Mouse (Mus musculus): ENCODE data around the gene Lgals3.
"Not testable (repeated sequence)": the region's sequence is repeated elsewhere in the genome, so short reads cannot be mapped to it uniquely, and the experiment has no call there.

The Lgals3 gene

DNA sequence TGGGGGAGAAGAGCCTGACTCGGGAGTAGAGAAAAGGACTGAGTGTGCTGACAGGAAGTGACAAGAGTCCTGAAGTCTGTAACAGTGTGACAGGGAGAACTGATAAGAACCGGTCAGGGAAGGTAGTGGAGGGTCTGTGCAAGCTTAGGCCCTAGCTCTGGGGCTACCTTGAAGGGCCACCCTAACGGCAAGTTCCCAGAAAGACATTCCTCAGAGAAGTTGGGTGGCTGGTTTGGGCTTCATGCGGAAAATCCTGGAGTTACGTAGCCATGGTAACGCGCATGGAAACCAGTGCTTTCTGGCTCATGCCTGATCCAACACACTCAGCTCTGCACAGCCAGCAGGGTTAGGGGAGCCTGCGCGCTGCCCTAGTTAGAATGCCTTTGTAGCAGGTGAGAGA, at the start of gene Lgals3:
Gene Lgals3 (plus strand): TSS at position 291 of the 400 bp plus-strand sequence.
- DNase-seq (ENCODE audit: low read depth, low spot score), result no peak

DNA sequence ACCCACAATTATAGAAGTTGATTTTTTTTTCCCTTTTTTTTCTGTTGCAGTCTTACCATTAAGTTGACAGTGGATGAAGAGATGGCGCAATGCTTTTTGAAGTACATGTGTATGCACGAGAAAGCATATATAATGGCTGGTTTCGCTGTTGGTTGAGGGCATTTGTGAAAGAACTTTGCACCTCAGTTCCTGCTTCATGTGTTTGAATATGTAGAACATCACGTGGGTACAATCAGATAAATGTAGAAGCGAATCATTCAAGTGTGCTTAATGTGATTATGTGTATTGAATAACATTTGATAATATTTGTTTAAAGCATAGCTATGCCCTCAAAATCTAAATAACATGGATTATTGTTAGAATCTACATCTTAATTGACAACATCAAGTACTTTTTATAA, 48.2 kb upstream of the Lgals3 start:
- no peak for DNase-seq (ENCODE audit: low read depth, low spot score)

DNA sequence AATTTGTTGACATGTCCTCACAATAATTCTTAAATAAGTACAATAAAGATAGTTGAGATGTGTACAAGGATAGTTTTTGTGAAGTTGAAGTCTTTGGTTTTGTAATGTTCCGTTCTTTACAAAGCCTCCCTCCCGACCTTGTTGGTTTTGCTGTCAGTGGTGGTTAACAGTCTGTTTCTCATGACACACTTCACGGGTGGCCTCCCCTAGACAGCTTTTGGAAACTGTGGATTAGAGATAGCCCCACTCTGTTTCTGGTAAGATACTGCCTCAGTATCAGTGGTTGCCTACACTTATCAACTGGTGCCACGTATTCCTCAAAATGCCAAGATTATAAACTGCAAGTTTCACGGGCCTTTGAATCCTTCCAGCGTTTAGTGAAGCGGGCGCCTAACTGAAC, 46.0 kb upstream of the Lgals3 start:
- DNase-seq (ENCODE audit: low read depth, low spot score), result not testable (repeated sequence)

DNA sequence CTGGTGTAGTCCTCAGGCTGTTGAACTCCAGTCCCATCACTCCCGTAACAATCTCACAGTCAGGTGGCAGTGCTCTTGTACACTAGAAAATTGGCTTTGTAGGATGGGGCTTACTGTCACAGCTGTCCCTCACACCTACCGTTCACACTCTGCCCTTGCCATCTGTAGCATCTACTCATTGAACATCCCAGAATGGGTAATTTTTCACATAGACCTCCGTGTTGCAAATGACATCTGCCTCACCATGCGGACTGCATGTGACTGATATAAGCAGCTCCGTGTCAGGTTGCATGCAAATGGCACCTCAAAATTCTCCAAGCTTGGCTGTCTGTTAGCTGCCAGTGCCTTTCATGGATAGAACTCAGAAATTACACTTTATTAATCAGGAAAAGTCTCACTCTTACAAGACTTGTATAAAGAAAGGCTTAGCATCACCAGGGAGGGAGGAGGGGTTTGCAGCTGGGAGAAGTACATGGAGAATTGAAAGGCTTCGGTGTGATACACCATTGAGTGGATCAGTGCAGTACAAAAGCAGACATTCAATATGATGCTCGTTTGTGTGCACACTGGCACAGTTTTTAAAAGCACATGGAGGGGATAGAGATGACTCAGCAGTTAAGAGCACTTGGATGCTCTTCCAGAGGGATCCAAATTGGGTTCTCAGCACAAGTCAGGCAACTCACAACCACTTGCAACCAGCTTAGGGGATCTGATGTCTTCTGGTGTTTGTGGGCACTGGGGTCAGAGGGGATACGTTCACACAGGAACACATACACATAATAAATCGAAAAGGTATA, 41.4 kb upstream of the Lgals3 start:
- peak; percentile 11 for DNase-seq (ENCODE audit: low read depth, low spot score)

DNA sequence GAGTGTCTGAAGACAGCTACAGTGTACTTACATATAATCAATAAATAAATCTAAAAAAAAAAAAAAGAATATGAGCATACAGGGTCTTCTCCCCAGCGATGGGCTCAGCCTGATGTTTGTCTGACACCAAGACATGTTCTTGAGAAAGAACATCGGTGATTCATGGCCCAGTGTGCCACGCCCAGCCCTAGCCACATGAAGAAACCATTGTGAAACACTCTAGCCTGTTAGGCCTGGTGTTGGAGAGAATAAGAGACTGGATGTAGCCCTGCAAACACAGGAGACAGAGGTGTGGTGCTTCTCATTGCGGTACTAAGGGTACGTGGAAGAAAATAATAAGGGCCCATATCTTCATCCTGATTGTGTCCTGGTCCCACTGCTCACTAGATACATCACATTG, 40.2 kb upstream of the Lgals3 start:
- DNase-seq (ENCODE audit: low read depth, low spot score), result peak; percentile 66

DNA sequence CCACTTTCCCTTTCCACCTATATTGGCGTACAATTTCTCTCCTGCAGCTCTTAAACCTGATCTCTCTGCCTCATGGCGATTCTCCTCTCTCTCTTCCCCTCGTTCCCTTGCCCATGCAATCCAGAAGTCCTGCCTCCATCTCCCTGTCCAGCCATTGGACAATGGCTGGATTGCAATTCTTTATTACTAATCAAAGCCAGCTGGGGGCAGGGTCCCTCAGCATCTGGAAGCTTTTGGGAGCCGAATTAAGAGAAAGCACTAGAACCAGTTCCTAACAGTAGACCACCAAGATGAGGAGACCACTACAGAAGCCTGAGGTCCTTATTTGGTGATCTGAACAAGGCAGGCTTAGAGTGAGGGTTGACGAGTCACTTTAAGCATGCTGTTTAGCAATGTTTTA, 35.6 kb upstream of the Lgals3 start:
- DNase-seq (ENCODE audit: low read depth, low spot score), result no peak

DNA sequence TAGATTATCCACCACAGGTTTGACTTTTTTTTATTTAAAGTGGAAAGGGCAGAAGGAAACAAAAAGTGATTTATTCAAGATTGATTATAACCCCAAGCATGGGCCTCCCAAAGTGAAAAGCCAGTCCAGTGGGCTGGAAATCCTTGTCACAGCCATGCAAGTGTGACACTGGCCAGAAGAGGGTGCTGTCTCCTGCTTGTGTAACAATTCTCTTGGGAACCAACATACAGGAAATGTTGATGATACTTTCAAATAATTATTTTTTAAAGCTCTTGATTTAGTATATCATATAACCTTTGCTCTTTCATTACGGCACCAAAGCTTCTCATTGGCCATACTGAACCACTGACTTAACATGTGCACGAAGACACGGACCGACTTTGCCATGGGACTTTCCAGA, 32.7 kb upstream of the Lgals3 start:
- DNase-seq (ENCODE audit: low read depth, low spot score), result peak; percentile 70

DNA sequence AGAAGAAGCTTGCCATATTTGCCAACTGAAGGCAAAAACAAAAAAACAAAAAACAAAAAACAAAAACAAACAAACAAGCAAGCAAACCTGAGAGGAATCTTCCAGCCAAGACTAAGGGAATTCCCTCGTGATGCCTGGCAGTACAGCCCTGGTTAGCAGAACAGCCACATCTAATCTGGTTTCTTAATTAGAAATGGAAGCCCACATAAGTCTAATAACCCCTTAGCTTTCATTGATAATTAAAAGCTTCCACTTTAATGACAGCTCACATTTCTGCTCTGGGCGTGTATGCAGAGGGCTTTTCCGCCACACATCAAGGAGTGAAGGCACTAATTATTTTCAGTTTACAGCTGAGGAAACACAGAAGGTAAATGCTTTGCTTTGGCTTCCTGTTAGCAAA, 32.3 kb upstream of the Lgals3 start:
- no peak for DNase-seq (ENCODE audit: low read depth, low spot score)

DNA sequence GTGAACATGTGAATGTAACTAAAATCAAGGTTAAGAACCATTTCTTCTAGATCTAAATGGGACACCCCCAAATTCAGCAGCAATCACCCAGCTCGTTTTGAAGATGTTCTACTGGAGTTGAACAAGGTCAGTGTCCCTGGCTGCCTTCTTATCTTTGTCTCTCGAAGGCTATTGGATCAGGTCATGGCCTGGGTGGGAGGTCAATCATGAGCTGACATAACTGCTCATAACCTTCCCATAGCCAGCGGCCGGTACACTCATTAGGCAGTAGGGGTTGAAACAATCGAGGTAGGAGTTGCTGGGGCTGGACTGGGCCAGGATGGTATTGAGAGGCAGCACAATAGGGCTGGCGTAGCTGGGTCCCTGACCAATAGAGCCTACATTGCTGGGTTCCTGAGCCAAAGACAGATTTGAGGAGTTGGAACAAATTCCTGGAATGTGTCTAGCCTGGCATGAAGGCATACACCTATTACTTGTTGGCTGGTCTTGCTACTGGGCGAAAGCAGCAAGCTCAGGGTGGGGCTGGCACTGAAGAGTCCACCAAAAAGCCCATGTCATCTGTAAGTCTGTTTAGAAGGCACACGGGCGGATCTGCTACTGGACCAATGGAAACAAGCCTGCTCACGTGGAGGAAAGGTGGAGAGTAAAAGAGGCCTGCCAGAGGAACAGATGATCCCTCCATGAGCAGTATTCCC, 27.2 kb upstream of the Lgals3 start:
- no peak for DNase-seq (ENCODE audit: low read depth, low spot score)

DNA sequence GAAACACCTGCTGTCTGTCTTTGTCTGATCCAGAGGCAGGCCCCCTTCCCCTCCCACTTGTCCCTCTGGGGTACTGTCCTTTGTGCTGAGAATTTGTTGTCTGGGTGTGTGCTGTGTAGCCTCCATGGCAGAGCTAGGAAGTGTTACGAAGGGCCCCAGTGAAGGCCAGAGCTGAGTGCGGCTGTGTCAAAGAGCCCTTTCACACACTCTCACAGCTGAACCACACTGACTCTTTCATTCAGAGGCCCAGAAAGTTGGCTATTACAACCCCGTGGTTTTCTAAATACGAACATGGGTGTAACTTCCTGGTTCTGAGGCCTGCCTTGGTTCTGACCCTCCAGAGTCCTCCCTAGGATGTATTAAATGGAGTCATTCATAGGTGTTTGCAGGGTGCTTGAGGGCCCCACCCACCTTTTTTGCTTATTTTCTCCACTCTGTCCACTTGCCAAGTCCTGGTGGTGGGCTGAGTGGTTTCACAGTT, 25.7 kb upstream of the Lgals3 start:
- no peak for DNase-seq (ENCODE audit: low read depth, low spot score)

DNA sequence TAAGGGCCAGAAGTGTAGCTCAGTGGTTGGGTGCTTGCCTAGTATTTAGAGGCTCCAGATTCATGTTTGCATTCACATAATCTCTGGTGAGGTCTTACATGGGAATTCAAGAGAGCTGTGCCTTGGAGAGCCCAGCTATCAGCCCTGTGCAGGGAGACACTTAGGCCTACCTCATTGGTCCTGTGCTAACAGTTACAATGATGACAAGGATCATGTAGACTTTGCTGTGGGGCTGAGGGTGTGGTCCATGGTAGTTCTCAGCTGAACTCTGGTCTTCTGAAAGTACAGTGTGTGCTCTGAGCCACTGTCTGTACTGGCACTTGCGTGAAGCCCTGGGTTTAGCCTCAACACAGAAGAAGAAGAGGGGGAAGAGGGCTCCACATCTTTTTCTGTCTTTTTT, 20.8 kb upstream of the Lgals3 start:
- DNase-seq (ENCODE audit: low read depth, low spot score), result no peak

DNA sequence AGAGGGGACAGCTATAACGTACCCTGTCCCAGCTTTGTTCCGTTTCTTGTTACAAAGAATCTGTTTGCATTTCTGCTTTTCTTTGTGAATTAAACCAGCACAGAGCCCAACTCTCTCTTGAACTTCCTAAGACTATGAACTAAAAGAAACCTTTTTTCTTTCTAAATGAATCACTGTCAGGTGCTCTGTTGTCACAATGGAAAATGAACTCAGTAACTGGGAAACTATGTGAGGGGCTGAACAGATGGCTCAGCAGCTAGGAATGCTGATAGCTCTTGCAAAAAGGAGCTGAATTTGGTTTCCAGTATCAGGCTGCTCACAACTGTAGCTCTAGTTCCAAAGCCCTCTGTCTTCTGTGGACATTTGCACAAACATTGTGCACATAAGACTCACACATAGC, 16.6 kb upstream of the Lgals3 start:
- DNase-seq (ENCODE audit: low read depth, low spot score), result peak; percentile 69

DNA sequence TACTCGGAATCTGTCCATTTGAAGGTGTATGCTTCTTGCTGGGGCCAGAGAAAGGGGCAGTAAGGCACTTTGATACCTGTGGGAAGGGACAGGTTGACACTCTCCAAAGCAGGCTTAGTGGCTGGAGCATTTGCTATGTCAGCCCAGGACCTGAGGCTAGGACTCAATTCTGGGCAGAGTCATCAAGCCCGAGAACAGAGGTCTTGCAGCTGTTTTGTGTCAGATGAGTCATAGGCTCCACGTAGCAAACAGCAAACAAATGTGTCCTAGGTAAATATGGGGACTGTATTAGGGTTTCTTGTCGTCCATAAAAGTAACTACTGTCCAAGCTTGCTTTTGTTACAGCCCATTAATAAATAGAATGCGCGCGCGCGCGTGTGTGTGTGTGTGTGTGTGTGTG, 15.3 kb upstream of the Lgals3 start:
- peak; percentile 43 for DNase-seq (ENCODE audit: low read depth, low spot score)

DNA sequence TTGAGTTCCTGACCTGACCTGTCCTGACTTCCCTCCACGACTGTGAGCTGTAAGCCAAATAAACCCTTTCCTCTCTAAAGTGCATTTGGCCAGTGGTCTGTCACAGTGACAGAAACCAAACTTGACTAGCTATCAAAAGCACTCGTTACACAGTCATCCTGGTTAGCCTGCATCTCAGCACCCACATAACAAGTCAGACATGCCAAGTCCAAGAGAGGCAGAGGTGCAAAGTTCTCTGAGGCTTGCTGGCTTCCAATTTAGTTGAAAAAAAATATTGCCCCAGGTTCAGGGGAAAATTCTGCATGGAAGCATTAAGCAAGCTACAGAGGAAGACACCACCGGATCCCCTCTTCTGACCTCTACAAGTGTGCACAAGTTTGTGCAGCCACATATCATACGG, 14.3 kb upstream of the Lgals3 start:
- DNase-seq (ENCODE audit: low read depth, low spot score), result no peak

DNA sequence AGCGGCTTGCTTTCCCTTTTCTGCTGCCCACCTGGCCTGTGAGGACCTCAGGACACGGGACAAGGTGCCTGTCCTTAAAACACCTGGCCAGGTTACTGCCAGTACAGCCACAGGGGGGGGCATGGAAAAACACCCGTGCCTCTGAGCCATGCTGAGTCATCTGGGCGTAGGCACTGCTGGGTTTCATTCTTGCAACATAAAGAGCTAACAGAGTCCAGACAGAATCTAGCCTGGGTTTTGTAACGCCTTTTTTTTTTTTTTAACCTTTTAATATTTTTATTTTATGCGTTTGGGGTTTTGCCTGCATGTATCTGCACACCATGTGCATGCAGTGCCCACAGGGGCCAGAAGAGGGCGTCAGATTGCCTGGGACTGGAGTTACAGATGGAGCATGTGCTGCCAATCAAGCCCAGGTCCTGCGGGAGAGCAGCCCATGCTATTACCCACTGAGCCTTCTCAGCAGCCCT, 13.4 kb upstream of the Lgals3 start:
- peak; percentile 75 for DNase-seq (ENCODE audit: low read depth, low spot score)

DNA sequence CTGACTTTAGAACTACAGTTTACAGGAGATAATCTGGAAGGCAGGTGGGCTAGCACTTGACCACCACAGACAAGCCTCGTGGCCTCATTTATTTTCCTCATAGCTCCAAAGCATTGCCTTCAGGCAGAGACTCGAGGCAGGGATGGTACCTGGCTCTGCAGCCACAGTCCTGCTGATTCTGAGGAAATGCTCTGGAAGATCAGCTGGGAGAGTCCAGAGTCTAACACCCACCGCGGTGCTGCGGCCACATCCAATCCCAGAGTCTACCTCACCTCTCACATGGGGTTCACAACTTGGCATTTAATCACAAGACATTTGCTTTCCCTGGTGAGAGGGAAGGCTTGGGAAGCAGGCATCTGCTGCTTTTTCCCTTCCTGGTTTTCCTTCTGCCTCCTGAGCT, 12.6 kb upstream of the Lgals3 start:
- no peak for DNase-seq (ENCODE audit: low read depth, low spot score)

DNA sequence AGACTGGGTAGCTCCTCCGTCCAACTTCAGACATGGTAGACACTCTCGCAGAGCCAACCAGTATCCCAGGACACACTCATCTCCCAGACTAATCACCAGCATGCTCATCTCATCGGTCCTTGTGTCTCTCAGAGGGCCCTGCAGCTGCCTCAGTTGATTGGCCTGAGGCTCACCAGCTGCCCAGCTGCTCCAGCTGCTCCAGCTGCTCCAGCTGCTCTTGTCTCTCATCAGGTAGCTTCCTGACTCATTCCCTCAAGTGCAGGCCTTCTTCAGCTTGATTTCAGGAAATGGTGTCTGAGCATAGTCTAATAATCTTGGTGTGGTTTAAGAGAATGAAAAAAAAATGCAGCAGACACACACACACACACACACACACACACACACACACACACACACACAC, 10.9 kb upstream of the Lgals3 start:
- DNase-seq (ENCODE audit: low read depth, low spot score), result no peak

DNA sequence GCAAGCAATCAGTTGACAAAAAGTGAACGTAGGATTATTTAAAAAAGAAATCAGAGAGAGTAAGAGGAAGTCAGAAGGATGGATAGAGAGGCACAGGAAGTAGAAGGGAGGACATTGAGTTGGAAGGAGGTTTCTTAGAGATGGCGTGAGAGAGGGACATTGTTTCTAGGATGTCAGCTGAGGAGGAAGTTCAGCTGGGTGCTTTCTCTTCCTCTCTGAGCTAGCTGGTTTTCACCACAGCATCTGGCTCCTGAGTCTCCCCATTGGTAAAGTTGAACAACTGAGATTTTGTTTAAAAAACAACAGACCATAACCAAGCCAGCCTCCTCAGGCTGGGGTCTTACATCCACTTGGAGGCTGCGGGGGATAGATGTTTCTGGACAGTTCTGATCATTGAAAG, 7.9 kb upstream of the Lgals3 start:
- DNase-seq (ENCODE audit: low read depth, low spot score), result no peak

DNA sequence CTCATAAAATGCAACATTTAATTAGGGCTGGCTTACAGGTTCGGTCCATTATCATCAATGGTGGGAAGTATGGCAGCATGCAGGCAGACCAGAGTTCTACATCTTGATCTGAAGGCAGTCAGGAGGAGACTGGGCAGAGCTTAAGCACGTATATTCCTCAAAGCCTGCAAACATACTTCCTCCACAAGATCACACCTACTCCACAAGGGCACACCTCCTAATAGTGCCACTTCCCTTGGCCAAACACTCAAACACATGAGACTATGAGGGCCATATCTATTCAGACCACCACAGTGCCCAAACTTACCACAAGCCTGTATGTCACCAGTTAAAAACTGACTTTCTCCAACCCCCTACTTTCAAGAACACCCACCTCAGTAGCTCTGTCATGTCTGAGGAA, 6.1 kb upstream of the Lgals3 start:
- no peak for DNase-seq (ENCODE audit: low read depth, low spot score)

DNA sequence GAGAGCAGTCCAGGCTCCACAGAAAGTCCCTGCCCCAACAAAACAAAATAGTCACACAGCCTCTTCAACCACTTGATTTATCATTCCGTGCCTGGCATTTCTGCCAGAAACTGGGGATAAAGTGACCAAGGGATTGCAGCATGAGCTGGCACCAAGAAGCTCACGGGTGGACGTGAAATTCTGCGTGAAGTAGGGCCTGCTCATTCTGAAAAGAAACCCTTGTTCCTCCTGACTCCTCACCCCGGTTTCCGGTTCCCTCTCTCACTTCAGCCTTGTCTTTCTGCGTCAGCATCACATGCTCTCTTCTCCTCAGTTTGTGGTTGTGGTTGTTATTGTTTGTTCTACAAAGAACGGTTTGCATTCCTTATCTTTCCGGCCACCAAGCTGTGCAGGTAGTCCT, 5.7 kb upstream of the Lgals3 start:
- no peak for DNase-seq (ENCODE audit: low read depth, low spot score)

DNA sequence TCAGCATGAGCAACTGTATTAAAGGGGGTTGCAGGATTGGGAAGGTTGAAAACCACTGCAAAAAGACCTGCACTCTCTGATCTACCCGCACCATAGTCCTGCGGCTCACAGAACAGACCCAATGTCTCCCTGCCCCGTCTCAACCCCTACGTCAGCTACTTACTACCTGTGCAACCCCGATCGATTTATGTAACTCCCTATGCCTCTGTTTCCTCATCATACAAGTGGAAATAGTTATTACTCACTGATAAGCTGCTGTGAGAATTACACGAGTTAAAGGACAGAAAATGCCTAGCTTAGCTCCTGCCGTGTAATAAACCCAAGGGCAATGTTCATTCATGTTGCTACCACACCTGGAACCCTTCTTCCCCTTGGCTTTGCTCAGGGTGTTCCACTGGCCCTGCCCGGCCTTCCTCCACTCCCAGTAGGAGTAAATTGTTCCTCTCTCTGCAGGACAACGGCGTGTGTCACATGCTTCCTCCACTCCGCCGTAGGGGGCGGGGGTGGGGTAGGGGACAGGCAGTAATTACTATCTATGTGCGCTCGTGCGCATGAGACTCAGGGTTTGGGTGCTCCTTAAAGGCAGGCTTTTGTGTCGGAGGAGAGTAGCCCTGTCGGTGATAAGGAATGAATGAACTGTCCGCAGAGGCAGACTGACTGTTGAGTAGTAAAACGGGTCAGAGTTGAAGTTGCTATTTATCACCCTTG, 2.7 kb upstream of the Lgals3 start:
- DNase-seq (ENCODE audit: low read depth, low spot score), result no peak

DNA sequence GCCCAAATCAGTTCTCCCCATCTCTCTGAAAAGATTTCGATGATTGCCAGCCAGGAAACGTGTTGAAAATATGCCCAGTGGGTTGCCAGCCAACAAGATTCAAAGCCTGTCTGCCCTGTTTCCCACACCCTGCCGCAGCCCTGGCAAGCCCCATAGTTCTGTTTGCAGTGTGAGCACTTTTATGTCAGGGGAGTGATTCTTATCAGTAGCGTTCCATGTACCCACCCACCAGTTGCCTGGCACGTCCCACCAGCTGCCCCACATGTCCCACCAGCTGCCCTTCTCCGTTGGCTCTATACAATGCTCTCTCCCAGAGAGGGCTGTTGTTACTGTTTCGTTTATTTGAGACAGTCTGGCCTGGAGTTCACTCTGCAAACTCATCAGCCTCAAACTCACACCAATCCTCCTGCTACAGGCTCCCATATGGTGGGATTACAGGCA, 650 bp upstream of the Lgals3 start:
- DNase-seq (ENCODE audit: low read depth, low spot score), result no peak
